Mouse (Mus musculus) kidney, adult 18-20 months (tissue): ENCODE measurements around the gene Ptprg.

Experiments used
- DNase-seq: peaks from one replicate; pipeline ENCODE4 v3.0.0; 2021

Gene Ptprg

GRCm38 (mm10) chr14:11553273-11553665, at the start of gene Ptprg:
Gene Ptprg (plus strand): TSS chr14:11553532.
- DNase-seq, result peak; percentile 92

DNA sequence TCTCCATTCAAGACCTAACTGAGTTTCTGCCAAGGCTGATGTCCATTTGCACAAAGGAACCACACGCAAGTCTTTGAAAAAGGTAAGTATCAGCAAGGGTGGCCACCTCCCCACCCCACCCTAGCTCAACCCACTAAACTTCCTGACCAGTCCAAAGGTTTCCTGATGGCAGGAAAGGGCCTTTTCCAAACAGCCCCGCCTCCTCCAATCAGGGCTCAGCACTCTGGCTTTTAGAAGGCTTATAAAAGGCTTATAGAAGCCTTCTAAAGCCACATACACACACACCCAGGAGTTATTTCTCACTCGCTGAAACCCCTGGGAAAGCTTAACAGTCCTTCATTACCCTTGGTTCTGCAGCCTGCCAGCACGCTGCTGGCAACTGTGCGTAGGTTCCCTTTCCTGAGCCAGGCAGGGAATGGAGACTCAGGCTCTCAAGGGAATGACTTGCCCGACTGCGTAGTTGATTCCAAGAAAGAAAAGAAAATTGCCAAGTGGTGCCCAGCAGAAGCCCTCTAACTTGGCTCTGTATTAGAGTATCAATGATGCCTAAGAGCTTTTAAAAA, 49.4 kb upstream of the Ptprg start:
- no peak for DNase-seq

DNA sequence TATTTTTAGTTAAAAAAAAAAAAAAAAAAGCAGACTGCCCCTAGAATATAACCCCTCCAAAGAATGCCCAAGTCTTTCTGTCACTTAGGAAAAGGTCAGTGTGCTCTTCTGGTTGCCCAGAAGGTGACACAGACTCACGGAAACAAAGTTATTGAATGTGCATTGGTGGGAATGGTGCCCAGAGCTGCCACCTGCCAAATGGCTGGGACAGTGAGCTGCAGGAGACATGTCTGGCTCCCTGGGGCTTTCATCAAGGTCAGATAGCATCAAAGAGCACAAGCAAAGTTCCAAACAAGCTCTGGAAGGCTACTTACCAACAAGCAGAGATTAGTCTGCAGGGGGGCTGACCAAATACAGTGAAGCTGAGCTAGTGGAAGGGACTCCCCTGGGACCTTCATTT, 43.2 kb upstream of the Ptprg start:
- no peak for DNase-seq

- no peak for DNase-seq
These were observed 34.2 kb upstream of the Ptprg start for GRCm38 (mm10) chr14:11519171-11519570.

DNA sequence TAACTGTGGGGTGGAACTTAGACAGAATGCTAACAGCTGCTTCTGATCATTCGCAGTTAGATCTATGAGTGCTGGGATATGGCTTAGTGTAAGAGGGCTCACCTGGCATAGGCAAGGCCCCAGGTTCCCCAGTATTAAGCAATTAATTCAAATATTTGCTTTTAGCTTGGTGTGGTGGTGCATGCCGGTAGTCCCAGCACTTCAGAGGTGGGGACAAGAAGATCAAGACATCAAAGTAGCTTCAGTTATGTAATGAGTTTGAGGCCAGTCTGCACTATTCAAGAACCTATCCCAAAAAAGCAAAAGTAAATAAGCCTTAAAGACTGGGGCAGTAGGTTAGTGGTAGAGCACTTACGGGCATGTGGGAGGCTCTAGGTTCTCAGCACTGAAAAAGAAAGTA, 30.3 kb upstream of the Ptprg start:
- no peak for DNase-seq

DNA sequence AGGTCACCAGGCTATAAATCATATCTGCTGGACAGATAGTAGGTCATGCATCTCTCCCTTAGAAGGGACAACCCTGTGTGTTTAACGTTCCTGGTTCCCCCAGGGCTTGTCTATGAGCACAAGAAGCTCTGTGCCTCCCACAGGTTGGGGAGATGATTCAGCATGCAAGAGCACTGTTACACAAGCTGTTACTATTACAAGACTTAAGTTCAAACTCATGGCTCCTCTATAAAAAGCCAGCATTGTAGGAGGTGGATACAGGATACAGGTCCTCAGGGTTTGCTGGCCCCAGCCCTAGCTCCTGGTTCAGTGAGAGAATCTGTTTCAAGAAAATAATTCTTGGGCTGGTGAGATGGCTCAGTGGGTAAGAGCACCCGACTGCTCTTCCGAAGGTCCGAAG, 23.7 kb upstream of the Ptprg start:
- no peak for DNase-seq

- DNase-seq, result peak; percentile 16
These were observed 18.9 kb upstream of the Ptprg start for GRCm38 (mm10) chr14:11534456-11534855.

GRCm38 (mm10) chr14:11536121-11536520, 17.2 kb upstream of the Ptprg start:
- no peak for DNase-seq

- no peak for DNase-seq
These were observed 1.4 kb upstream of the Ptprg start for GRCm38 (mm10) chr14:11551892-11552291.

DNA sequence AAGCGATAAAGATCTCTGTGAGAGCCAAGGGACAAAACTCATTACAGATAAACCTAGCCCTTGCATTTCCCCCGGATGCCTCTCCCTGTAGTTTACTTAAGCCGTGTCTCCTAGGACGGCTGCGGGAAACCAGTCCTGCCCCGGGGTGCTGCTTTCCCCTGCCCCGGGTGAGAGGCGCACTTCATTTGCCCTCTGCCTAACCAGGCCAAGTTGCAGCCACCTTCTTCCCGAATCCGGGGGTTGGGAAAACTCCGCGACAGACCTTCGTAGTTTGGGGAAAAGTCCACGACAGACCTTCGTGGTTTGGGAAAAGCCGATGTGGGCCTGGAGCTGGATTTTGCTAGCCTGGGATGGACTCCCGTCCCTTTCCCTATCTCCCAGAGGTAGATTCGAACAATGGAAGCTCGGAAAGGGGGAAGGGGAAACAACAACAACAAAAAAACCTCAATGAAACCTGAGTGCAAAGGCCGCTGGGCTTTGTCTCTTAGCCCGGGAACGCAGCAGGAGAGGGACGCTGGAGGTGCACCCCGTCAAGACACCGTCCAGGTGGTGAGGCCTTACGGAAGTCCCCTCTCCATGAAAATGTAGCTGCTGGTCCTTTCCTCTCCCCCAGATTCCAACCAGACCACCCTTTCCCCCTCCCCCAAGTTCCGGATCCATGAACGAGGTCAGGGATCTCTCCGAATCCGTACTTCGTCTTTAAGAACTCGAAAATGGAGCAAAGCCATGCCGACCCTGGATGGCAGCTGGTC, 635 bp upstream of the Ptprg start:
- DNase-seq, result peak; percentile 67

DNA sequence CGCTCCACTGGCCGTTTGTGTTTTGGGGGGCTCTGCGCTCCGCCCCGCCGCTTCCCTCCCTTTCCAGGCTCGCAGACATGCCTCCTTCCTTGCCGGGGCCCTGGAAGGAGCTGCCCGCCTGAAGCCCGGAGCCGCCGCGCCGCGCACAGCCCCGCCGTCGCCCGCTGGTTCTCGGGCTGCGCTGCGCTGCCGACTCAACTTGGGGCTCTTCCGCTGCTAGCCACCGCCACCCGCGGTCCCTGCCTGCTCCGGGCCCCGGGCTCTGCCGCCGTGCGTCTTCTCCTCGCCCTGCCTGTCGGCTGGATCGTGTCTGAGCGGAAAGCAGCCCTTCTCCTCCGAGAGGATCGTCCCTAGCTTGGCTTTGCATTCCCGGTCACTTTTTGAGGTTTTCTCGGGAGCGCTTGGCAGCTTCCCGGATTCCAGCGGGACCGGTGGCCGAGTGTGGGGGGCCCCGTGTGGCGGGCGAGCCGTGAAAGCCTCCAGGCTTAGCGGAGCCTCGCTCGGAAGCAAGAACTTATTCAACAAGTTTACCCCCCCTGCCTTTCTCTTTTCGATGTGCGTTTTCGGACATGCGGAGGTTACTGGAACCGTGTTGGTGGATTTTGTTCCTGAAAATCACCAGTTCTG, 460 bp downstream of the Ptprg start:
- no peak for DNase-seq

DNA sequence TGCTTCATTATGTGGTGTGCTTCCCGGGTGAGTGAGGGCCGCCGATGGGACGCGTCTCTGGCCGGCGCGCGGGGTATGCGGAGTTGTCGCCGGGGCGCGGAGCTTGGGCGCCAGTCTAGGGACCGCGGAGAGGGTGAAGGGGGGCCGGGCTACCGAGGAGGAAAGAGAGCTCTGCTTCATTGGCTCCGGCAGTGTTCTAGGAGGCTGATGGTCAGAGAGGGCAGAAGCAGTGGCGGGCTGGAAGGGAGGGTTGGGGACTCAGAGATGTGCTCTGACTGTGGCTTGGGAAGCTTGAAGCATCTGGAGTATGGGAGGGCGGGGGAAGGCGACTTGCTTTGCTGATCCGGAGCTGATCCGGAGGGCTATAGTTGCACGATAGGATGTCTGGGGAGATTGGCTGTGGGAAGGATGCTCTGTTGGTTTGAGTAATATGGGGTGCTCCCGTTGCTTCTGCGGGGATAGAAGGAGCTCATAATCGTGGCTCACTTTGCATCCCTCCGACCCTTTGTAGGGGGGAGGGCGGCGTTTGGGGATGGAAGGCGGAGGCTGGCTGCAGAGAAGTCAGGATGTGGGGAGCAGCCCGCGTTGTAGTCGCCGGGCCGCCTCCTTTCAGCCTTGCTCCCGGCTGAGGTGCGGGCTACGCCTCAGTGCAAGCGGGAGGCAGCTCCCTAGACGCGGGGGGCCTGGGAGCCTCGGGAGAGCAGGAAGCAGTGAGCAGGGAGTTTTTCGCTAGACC, 1.1 kb downstream of the Ptprg start:
- DNase-seq, result peak; percentile 73

DNA sequence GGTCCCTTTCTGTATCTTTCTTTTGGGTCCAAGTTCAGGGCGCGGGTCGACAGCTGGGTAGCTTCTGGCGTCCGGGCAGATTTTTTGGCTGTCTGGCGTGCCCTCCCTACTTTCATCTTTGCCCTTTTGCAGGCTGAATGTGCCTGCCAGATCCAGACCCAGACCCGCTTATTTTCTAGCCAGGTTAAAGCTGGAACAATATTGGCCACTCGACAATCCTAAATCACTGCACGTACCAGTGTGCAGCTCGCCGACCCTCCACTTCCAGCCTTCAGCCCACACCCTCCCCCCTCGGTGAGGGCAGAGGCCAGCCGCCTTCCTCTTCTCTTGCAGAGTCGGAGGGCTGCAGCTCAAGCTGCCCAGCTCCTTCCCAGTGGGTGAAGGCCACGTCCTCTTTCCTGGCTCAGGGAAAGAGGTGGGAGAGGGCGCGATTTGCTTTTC, 1.7 kb downstream of the Ptprg start:
- no peak for DNase-seq

- peak; percentile 53 for DNase-seq
These were observed 2.4 kb downstream of the Ptprg start for GRCm38 (mm10) chr14:11555521-11556355.

DNA sequence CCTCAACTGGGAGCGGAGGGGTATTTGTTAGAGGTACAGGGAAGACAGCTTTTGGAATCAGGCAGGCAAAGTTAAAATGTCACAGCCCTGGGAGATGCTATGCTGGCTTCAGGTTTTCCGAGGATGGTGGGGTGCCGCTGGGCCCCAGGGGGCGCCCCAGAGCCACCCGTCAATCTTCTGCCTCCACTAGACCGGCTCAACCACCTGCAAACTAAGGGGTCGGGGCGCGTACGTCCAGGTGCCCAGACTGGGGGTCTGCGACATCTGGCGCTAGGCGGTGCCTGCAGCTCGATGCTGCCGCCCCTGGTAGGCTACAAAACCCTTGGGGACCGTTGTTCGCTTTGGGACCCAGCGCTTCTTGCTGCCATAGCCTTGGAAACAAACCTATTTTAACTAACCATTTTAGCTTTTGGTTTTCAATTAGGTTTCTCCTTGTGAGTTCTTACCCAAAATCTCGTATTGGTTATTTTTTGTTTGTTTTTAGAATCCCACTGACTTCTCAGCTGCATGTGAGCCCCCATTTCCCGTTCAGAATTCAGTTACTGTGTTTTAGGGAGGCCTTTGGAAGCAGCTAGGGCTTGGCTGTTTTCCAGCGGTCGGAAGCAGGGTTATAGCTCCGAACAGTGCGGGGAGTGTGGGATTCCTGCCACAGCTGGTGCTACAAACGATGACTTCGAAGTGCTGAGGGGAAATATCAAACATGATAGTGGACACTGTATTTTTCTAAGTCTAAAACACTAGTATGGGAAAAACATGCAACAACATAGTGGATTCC, 3.2 kb downstream of the Ptprg start:
- DNase-seq, result peak; percentile 81

GRCm38 (mm10) chr14:11558496-11558895, 5.2 kb downstream of the Ptprg start:
- DNase-seq, result no peak

DNA sequence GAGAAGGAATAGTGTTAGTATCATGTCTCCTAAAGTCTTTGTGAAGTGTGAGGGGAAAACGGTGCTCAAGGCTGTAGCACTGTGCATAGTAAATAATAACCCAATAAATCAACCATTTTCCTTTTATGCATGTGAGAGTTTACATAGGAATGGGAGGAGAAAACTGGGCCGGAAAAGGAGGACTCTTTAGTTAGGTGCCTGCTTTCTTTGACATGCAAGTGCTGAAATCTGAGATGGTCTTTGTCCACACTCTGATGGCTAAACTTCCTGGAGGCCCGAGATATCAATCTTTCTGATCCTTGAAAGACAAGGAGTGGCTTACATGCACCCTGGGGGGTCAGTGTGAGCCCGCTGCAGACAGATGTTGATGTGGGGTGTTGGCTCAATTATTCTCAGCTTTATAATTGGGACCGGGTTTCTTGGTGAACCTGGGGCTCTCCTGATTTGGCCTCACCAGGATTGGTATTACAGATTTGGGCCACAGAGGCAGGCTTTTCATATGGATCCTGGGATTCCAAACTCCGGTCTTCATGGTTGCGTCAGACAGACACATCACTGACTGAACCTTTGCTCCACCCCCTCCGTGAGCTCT, 7.4 kb downstream of the Ptprg start:
- DNase-seq, result no peak

- no peak for DNase-seq
These were observed 8.1 kb downstream of the Ptprg start for GRCm38 (mm10) chr14:11561397-11561796.

- DNase-seq, result no peak
These were observed 9.5 kb downstream of the Ptprg start for GRCm38 (mm10) chr14:11562870-11563269.

DNA sequence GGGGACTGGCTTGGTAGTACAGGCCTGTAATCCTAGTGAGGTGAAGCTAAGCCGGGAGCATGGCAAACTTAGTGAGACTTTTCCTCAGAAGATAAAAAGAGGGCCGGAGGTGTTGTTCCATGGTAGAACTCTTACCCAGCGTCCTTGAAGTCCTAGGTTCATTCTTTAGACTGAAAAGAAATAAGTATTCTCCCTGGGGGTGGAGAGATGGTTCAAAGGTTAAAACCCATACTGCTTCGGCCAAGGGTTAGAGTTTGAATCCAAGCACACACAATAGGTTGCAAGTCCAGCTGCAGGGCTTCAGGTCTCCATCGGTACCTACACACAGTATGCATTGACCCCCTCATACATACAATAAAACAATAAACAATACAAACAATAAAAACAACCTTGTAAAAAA, 10.3 kb downstream of the Ptprg start:
- DNase-seq, result no peak

GRCm38 (mm10) chr14:11564456-11564855, 11.1 kb downstream of the Ptprg start:
- DNase-seq, result no peak
